Mouse (Mus musculus): Measurements from ENCODE around the gene Ncor2. TPM values are rescaled to one million over a fixed set of nuclear protein-coding genes. Genes with fewer than 3 reads are reported as not detected.
"Not testable (repeated sequence)": the region's sequence is repeated elsewhere in the genome, so short reads cannot be mapped to it uniquely, and the experiment has no call there.

The Ncor2 gene
- polyA plus RNA-seq, 1 experiment from 2014 or later = 23.6 TPM

- no peaks in the 10 kb centered on the region for H3K36me3 ChIP-seq (ENCODE audit: control insufficient read depth, insufficient read depth, low read length)
- H3K9me3 ChIP-seq (ENCODE audit: control insufficient read depth, low read length) = no peaks in the 10 kb centered on the region
- WGBS = 7% methylated on average over 24 of the region's 24 CpGs
- H3K27me3 ChIP-seq (ENCODE audit: control insufficient read depth, insufficient read depth, low read length) = no peaks in the 10 kb centered on the region
- peak overlapping the region; percentile 12; the same call in 1 of the 2 replicates for H3K4me3 ChIP-seq (ENCODE audit: low read depth, low read length)
- DNase-seq (ENCODE audit: low spot score) (peak; percentile 84), ATAC-seq (ENCODE audit: insufficient number of reproducible peaks, low FRiP score, low TSS enrichment, low read depth) (peak; percentile 80)
- H3K27ac ChIP-seq (replicated peaks; ENCODE audit: low read depth, low read length) = peak overlapping the region; percentile 70
- peak overlapping the region; percentile 67 for H3K9ac ChIP-seq (ENCODE audit: low read length)
- H3K4me1 ChIP-seq (ENCODE audit: control insufficient read depth, insufficient read depth, low read length) = peaks cover 11% of the 10 kb centered on the region
- peak overlapping the region; percentile 44 for H3K4me2 ChIP-seq (ENCODE audit: low read depth, severe bottlenecking)
Observed at GRCm38 (mm10) chr5:125215930-125216459, 37.0 kb upstream of the Ncor2 start.

DNA sequence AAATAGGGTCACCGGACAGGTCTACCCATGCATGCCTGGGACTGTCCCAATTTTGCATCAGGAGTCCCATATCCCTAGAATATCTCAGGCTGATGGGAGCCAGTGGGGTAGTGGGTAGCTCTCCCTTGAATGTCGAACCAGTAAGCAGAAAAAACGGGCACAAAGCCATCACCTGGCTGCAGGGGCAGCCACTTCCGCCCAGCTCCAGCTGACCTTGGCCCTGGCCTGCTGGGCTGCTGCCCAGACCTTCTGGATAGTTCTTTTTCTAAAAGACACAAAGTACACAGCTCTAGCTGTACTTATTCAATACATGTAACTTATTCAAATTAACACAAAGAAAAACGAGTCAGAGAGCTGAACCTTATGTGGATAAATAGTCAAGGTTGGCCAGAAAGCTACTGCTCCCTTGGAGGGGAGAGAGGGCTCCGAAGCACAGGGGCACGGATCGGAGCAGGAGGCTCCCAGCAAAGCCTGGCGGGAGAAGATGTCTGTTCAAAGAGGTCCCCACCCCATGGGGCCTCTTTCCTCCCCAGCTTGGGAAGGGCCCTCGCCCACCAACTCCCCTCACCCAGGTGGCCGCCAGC is 36.4 kb upstream of the Ncor2 start:
- Histone ChIP-seq H3K4me1 (ENCODE audit: control insufficient read depth, insufficient read depth, low read length) (peaks cover 11% of the 10 kb centered on the region), H3K9me3 (ENCODE audit: control insufficient read depth, low read length) (no peaks in the 10 kb centered on the region), H3K36me3 (ENCODE audit: control insufficient read depth, insufficient read depth, low read length) (no peaks in the 10 kb centered on the region), H3K27ac (replicated peaks; ENCODE audit: low read depth, low read length) (peak overlapping the region; percentile 70; the same call in 1 of the 2 replicates), H3K4me3 (ENCODE audit: low read depth, low read length) (peak overlapping the region; percentile 12; the same call in 1 of the 2 replicates), H3K4me2 (ENCODE audit: low read depth, severe bottlenecking) (peak overlapping the region; percentile 44), H3K9ac (ENCODE audit: low read length) (peak overlapping the region; percentile 67), H3K27me3 (ENCODE audit: control insufficient read depth, insufficient read depth, low read length) (no peaks in the 10 kb centered on the region)
- ATAC-seq (ENCODE audit: insufficient number of reproducible peaks, low FRiP score, low TSS enrichment, low read depth) (peak; percentile 1; the same call in 1 of the 2 replicates), DNase-seq (ENCODE audit: low spot score) (no peak)
- 26% methylated on average over 10 of the region's 11 CpGs for WGBS

DNA sequence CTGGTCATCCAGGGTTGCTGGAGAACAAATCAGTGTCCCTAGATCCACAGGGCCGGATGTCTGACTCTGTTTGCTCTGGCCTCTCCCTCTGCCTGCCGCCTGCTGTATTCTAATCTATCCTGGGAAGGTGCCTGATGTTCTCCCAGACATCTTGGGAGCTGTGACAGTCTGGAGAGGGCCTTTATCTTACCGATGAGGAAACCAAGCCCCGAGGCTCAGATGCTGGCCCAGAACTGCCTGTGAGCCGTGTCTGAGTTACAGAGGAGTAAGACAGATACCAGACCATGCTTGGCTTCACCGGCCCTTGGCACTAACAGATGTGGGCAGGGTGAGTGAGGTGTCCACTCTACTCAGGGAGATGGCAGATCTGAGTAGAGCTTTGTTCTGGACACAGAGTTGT is 35.0 kb upstream of the Ncor2 start:
- Histone ChIP-seq H3K36me3 (ENCODE audit: control insufficient read depth, insufficient read depth, low read length) (no peaks in the 10 kb centered on the region), H3K9me3 (ENCODE audit: control insufficient read depth, low read length) (no peaks in the 10 kb centered on the region), H3K4me1 (ENCODE audit: control insufficient read depth, insufficient read depth, low read length) (peaks cover 11% of the 10 kb centered on the region), H3K27ac (replicated peaks; ENCODE audit: low read depth, low read length) (no peak overlapping the region), H3K4me3 (ENCODE audit: low read depth, low read length) (no peak overlapping the region), H3K4me2 (ENCODE audit: low read depth, severe bottlenecking) (no peak overlapping the region), H3K27me3 (ENCODE audit: control insufficient read depth, insufficient read depth, low read length) (no peaks in the 10 kb centered on the region), H3K9ac (ENCODE audit: low read length) (no peak overlapping the region)
- ATAC-seq (ENCODE audit: insufficient number of reproducible peaks, low FRiP score, low TSS enrichment, low read depth) (no peak), DNase-seq (ENCODE audit: low spot score) (no peak)
- WGBS = 87% methylated on average over 6 of the region's 6 CpGs

GRCm38 (mm10) chr5:125204910-125205309 is 25.9 kb upstream of the Ncor2 start:
- not testable (repeated sequence) for H3K9ac ChIP-seq (ENCODE audit: low read length); H3K27me3 ChIP-seq (ENCODE audit: control insufficient read depth, insufficient read depth, low read length); H3K4me2 ChIP-seq (ENCODE audit: low read depth, severe bottlenecking); H3K27ac ChIP-seq (replicated peaks; ENCODE audit: low read depth, low read length); H3K9me3 ChIP-seq (ENCODE audit: control insufficient read depth, low read length); H3K4me3 ChIP-seq (ENCODE audit: low read depth, low read length); ATAC-seq (ENCODE audit: insufficient number of reproducible peaks, low FRiP score, low TSS enrichment, low read depth); H3K36me3 ChIP-seq (ENCODE audit: control insufficient read depth, insufficient read depth, low read length); H3K4me1 ChIP-seq (ENCODE audit: control insufficient read depth, insufficient read depth, low read length)
- WGBS = 91% methylated on average over 3 of the region's 3 CpGs
- peak; percentile 55 for DNase-seq (ENCODE audit: low spot score)

- Histone ChIP-seq H3K4me1 (ENCODE audit: control insufficient read depth, insufficient read depth, low read length) (peaks cover 7% of the 10 kb centered on the region), H3K4me3 (ENCODE audit: low read depth, low read length) (no peak overlapping the region), H3K9ac (ENCODE audit: low read length) (no peak overlapping the region), H3K27me3 (ENCODE audit: control insufficient read depth, insufficient read depth, low read length) (no peaks in the 10 kb centered on the region), H3K36me3 (ENCODE audit: control insufficient read depth, insufficient read depth, low read length) (no peaks in the 10 kb centered on the region), H3K4me2 (ENCODE audit: low read depth, severe bottlenecking) (no peak overlapping the region), H3K9me3 (ENCODE audit: control insufficient read depth, low read length) (no peaks in the 10 kb centered on the region; the same call in 1 of the 2 replicates), H3K27ac (replicated peaks; ENCODE audit: low read depth, low read length) (no peak overlapping the region)
- ATAC-seq (ENCODE audit: insufficient number of reproducible peaks, low FRiP score, low TSS enrichment, low read depth) (no peak), DNase-seq (ENCODE audit: low spot score) (no peak)
- 86% methylated on average over 11 of the region's 11 CpGs for WGBS
Observed at GRCm38 (mm10) chr5:125204199-125204815, 25.3 kb upstream of the Ncor2 start.

GRCm38 (mm10) chr5:125203759-125204158 is 24.7 kb upstream of the Ncor2 start:
- Histone ChIP-seq H3K27ac (replicated peaks; ENCODE audit: low read depth, low read length) (no peak overlapping the region), H3K4me1 (ENCODE audit: control insufficient read depth, insufficient read depth, low read length) (peaks cover 7% of the 10 kb centered on the region), H3K4me3 (ENCODE audit: low read depth, low read length) (no peak overlapping the region), H3K27me3 (ENCODE audit: control insufficient read depth, insufficient read depth, low read length) (no peaks in the 10 kb centered on the region), H3K36me3 (ENCODE audit: control insufficient read depth, insufficient read depth, low read length) (no peaks in the 10 kb centered on the region), H3K4me2 (ENCODE audit: low read depth, severe bottlenecking) (no peak overlapping the region), H3K9me3 (ENCODE audit: control insufficient read depth, low read length) (no peaks in the 10 kb centered on the region; the same call in 1 of the 2 replicates), H3K9ac (ENCODE audit: low read length) (no peak overlapping the region)
- ATAC-seq (ENCODE audit: insufficient number of reproducible peaks, low FRiP score, low TSS enrichment, low read depth) (no peak), DNase-seq (ENCODE audit: low spot score) (no peak)
- WGBS = 77% methylated on average over 11 of the region's 11 CpGs

- H3K27me3 ChIP-seq (ENCODE audit: control insufficient read depth, insufficient read depth, low read length) = no peaks in the 10 kb centered on the region
- H3K4me3 ChIP-seq (ENCODE audit: low read depth, low read length) = no peak overlapping the region
- H3K4me1 ChIP-seq (ENCODE audit: control insufficient read depth, insufficient read depth, low read length) = peaks cover 7% of the 10 kb centered on the region
- ATAC-seq (ENCODE audit: insufficient number of reproducible peaks, low FRiP score, low TSS enrichment, low read depth) = no peak
- H3K27ac ChIP-seq (replicated peaks; ENCODE audit: low read depth, low read length) = no peak overlapping the region
- H3K9me3 ChIP-seq (ENCODE audit: control insufficient read depth, low read length) = no peaks in the 10 kb centered on the region; the same call in 1 of the 2 replicates
- WGBS = 29% methylated on average over 7 of the region's 7 CpGs
- DNase-seq (ENCODE audit: low spot score) = no peak
- no peak overlapping the region for H3K4me2 ChIP-seq (ENCODE audit: low read depth, severe bottlenecking)
- H3K9ac ChIP-seq (ENCODE audit: low read length) = no peak overlapping the region
- H3K36me3 ChIP-seq (ENCODE audit: control insufficient read depth, insufficient read depth, low read length) = no peaks in the 10 kb centered on the region
Observed at GRCm38 (mm10) chr5:125203099-125203498, 24.1 kb upstream of the Ncor2 start.

DNA sequence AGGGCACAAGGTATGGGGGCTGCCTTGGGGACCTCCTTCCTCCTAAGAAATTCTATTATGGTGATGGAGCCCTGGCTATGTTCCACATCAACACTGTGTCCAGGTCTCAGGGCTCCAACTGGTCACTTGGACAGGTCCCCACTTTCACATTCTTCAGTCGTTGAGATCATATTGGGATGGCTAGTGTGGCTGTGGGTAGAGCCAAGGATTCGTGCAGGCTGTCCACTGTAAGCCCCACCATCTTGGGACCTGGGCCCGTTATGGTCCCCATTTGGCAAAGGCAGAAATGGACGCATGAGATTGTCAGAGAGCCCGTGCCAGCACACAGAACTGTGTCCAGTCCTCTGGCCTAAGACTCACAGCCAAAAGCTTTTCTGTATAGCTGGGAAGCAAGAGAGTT is 23.1 kb upstream of the Ncor2 start:
- ATAC-seq (ENCODE audit: insufficient number of reproducible peaks, low FRiP score, low TSS enrichment, low read depth) (no peak), DNase-seq (ENCODE audit: low spot score) (no peak)
- no peak overlapping the region for H3K9ac ChIP-seq (ENCODE audit: low read length)
- no peak overlapping the region for H3K4me2 ChIP-seq (ENCODE audit: low read depth, severe bottlenecking)
- H3K9me3 ChIP-seq (ENCODE audit: control insufficient read depth, low read length) = no peaks in the 10 kb centered on the region; the same call in 1 of the 2 replicates
- H3K4me1 ChIP-seq (ENCODE audit: control insufficient read depth, insufficient read depth, low read length) = peaks cover 7% of the 10 kb centered on the region
- H3K27me3 ChIP-seq (ENCODE audit: control insufficient read depth, insufficient read depth, low read length) = no peaks in the 10 kb centered on the region
- H3K36me3 ChIP-seq (ENCODE audit: control insufficient read depth, insufficient read depth, low read length) = no peaks in the 10 kb centered on the region
- WGBS = 86% methylated on average over 5 of the region's 5 CpGs
- no peak overlapping the region for H3K4me3 ChIP-seq (ENCODE audit: low read depth, low read length)
- H3K27ac ChIP-seq (replicated peaks; ENCODE audit: low read depth, low read length) = no peak overlapping the region
